Mouse (Mus musculus) activated CD4-positive, CD25-positive, alpha-beta regulatory T cell (primary cell): Measurements from ENCODE around the gene Zscan10. TPM values are rescaled to one million over a fixed set of nuclear protein-coding genes. Genes with fewer than 3 reads are reported as not detected.

Source experiments
- polyA plus RNA-seq, 2 experiments: library from polyadenylated mRNA; unstranded; fragments of 100-300 nt; shearing (Covaris generic); gene quantifications; one replicate each; pipeline ENCODE4 v1.2.1; 2017

Gene Zscan10
- 1 to 10 TPM in 1 of 2 experiments, under 1 TPM in 1; 0.19 to 1.2 TPM for polyA plus RNA-seq

DNA sequence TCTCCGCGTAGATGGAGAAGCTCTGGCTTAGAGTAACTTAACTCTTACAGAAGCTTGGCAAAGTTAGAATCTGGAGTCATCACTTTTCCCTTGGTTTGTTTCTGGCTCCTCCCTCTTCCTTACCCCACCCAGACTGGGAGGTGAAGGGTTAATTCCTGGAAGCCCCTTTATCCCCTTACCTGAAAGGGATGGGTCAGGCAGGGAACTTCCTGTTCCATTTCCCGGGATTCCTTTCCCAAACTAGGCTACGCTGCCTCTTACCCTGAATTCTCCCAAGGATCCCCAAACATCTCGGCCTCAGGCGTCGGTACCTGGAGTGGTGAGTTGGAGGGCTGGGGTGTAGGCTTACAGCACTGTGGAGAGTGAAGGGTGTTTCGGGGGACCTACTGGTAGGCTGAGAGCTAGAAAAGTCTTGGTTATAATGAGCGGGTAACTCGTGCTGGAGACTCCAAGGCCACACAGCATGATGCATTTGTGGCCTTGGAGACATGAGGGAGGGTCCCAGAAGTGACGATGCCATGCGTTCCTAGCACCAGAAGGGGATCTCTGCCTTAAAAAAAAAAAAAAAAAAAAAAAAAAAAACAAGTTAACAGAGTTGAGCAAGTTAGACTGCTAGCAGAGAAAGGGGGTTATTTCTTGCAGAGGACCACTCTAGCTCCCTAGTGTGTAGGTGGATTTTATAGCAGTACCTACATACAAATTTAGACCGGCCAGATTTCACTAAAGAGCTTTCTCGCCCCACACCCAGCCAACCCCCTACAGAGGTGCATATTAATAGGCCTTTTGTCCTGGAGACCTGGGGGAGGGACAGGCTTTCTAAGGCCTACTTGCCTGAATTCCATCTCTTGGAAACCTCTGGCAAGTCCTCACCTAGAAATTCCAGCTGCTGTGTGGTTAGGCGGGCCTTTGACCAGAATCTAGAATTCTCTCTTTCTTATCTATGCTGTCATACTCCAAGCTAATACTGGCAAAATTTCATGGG, at the start of gene Zscan10:
Gene Zscan10 (plus strand): TSS at position 216 of the 982 bp plus-strand sequence.

DNA sequence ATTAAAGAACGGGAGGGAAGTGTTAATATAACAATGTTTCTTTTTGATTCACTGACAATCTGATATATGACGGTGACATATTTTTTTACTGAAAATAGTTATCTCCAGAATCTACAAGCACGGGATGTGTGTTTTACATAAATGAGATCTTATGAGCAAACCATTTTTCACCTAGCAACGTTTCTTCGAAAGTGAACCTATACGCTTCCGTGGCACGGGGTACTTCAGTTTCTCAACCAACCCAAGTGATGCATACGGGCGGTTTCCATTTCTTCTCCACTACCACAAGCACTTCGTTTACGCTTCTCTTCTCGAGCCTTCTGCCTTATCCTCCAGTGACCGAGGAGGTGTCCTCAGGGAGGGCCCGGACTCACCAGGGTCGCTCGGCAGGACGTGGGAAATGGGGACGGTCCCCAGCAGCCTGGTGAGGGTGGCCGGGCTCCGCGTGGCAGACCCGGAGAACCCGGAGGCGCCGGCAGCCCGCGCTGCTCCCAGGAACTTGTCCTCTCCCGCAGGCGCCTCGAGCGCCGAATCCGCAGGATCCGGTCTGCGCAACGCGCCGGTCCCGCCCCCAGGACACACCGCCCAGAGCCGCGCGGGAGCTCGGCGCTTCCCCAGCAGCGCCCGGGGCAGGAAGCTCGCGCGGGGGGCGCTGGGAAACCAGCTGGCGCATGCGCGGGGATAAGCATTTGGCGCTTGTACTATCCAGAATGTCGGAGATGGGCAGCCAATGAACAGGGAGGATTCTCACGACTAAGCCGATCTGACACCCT, 36.9 kb upstream of the Zscan10 start, which contains the start of gene Zfp213:
Gene Zfp213 (minus strand): TSS at position 644 of the 773 bp plus-strand sequence.

DNA sequence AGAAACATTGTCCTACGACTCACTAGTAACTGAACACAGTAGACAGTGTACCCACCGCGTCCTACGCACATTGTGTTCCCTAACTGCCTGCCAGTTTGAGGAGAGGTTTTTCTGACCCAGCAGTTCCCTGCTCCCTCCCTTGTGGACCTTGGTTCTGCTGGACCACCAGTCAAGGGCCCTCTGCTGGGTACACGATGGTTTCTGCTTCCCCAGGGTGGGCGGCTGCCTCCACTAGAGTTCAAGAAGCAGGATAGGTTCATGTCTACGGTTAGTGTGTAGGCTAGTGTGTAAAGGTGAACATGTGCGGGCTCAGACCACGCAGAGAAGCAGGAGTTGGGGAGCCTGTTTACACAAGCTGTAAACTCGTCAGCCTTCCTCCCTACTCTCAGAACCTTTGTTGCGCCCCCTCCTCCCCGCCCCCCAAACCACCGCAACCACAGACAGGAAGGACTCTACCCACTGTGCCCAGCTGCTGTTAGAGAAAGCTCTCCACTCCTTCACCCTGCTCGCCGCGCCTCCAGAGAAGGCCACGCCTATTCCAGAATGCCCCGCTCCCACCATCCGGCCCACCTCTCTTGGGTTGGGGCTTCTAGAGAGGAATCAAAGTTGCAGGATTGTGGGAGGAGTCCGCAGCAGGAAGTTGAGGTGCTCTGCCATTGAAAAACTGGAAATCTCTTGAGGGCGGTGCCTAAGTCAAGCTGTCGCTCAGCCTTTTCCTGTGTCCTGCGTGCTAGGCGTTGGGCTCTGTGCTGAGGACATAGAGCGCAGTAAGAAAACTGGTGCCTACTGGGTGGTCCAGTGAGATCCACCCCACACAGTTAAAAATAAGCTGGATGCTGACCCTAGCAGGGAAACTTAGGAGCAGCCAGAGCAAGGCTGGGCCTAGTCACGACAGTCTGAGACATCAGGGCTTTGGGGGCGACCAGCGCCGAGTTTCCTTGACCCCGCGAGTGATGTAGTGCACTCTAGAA, 1.8 kb upstream of the Zscan10 start, which contains the start of gene Zfp13:
Gene Zfp13 (minus strand): TSS at position 906 of the 971 bp plus-strand sequence.

DNA sequence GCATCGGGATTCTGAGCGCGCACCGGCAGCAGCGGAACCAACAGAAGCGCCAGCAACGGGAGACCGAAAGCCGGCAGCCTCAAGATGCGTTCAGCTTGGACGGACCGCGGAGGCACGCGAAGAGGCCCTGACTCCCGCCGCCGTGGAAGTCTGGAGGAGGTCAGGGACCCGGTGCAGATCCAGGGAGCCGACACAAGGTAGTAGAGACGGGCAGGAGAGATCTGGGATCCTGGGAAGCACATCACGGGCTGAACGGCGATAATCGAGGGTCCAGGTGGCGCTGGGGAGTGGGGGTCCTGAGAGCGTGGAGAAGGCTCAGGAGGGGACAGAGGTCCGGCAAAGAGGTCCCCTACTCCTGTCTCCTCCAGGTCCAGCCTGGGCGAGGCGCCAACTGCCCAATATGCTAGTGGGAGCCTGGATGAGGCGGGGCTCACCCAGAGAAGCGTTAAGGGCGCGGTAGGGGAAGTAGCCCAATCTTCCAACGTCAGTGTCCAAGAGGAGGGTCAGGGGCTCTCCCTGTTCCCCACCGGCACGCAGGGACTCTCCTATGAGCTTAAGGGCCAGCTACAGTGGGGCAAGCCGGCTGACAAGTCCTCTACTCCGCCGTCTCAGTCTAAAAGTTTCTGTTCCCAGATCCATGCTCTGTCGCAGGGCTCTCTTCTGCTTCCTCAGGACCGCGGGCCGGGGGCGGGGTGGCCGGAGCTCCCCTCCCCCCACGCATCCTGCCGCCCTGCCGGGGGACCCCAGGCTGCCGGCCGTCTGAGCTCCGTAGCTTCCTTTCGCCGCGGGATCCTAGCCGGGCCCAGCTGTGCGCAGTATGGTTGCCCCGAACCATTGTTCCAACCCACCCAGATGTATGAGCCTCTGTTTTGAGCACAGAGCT, 44.2 kb downstream of the Zscan10 start, which contains the start of gene Mmp25:
Gene Mmp25 (minus strand): TSS at position 665 of the 883 bp plus-strand sequence.

DNA sequence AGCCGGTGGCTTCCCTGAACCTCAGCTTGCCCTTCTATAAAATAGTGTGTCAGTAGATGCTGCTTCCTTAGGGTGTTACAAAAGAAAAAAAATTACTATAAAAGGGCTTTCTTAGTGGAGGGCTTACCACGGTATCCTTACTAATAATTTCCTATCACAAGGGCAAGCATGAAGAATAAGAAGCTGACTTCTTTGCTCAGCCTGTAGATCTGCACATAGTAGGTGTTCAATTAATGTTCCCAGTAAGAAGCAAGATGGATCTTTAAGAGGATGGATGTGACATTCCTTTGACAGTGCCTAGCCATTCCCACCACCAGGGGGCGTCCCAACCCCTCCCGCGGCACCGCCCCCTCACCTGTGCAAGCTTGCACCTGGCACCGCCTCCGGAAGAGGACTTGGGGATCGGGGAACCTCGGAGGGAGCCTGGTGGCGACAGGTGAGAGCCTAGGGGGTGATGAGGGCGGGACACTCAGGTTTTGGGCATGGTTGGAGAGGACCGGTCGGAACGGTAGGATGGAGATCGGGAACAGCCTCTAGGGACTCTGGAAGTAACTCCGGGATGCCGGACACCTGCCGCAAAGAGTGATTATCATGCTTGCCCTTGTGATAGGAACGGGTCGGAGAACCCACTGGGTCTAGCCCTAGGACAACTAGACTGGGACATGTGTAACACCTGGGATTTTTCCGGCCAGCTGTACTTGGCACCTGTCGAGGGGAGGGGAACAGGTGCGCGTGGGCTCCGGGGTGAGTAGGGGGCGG, 59.6 kb downstream of the Zscan10 start, which contains the start of gene Bicdl2:
Gene Bicdl2 (plus strand): TSS at position 390 of the 759 bp plus-strand sequence.

Other genes with a start within 250 kb of the Zscan10 start
- gene Vmn2r116, start 216.3 kb upstream of the Zscan10 start, polyA plus RNA-seq: under 1 TPM in 1 of 2 experiments, not detected in 1; 0.07 TPM
- under 1 TPM in 1 of 2 experiments, not detected in 1; 0.02 TPM for gene Vmn2r117, start 121.2 kb upstream of the Zscan10 start, polyA plus RNA-seq
- 10 to 100 TPM; 12.5 to 13.4 TPM for gene Zfp213, start 36.6 kb upstream of the Zscan10 start, polyA plus RNA-seq
- not detected for gene Zfp13, start 1.4 kb upstream of the Zscan10 start, polyA plus RNA-seq
- under 1 TPM; 0.12 to 0.99 TPM for gene Mmp25, start 44.4 kb downstream of the Zscan10 start, polyA plus RNA-seq
- gene Bicdl2, start 59.6 kb downstream of the Zscan10 start, polyA plus RNA-seq: under 1 TPM; 0.11 to 0.43 TPM
- gene Hcfc1r1, start 72.7 kb downstream of the Zscan10 start, polyA plus RNA-seq: 10 to 100 TPM; 49.0 to 52.4 TPM
- gene Thoc6, start 73.0 kb downstream of the Zscan10 start, polyA plus RNA-seq: 10 to 100 TPM; 30.0 to 38.4 TPM
- 1 to 10 TPM; 5.5 to 6.7 TPM for gene Tnfrsf12a, start 76.6 kb downstream of the Zscan10 start, polyA plus RNA-seq
- under 1 TPM in 1 of 2 experiments, not detected in 1; 0.11 TPM for gene Cldn6, start 78.4 kb downstream of the Zscan10 start, polyA plus RNA-seq
- under 1 TPM in 1 of 2 experiments, not detected in 1; 0.12 TPM for gene Cldn9, start 83.2 kb downstream of the Zscan10 start, polyA plus RNA-seq
- gene 1520401A03Rik, start 121.9 kb downstream of the Zscan10 start, polyA plus RNA-seq: under 1 TPM; 0.10 to 0.39 TPM
- gene Pkmyt1, start 125.5 kb downstream of the Zscan10 start, polyA plus RNA-seq: 10 to 100 TPM; 31.6 to 39.0 TPM
- 10 to 100 TPM; 10.0 to 20.7 TPM for gene Paqr4, start 140.0 kb downstream of the Zscan10 start, polyA plus RNA-seq
- gene Kremen2, start 145.0 kb downstream of the Zscan10 start, polyA plus RNA-seq: 10 to 100 TPM in 1 of 2 experiments, 1 to 10 TPM in 1; 4.0 to 11.8 TPM
- gene Flywch1, start 170.7 kb downstream of the Zscan10 start, polyA plus RNA-seq: 10 to 100 TPM; 23.5 to 40.0 TPM
- 1 to 10 TPM; 6.3 to 7.6 TPM for gene Flywch2, start 185.2 kb downstream of the Zscan10 start, polyA plus RNA-seq
- 100 to 1,000 TPM; 921 to 934 TPM for gene Srrm2, start 189.7 kb downstream of the Zscan10 start, polyA plus RNA-seq
- 100 to 1,000 TPM; 701 to 738 TPM for gene Elob, start 228.3 kb downstream of the Zscan10 start, polyA plus RNA-seq
- under 1 TPM; 0.17 to 0.39 TPM for gene Prss33, start 235.2 kb downstream of the Zscan10 start, polyA plus RNA-seq
- under 1 TPM in 1 of 2 experiments, not detected in 1; 0.77 TPM for gene Prss32, start 243.0 kb downstream of the Zscan10 start, polyA plus RNA-seq
- gene Prss41, start 243.3 kb downstream of the Zscan10 start, polyA plus RNA-seq: 1 to 10 TPM; 1.9 to 3.0 TPM